Mouse (Mus musculus) lung, adult 2 months (tissue): ENCODE results near the gene Hhatl.

Experiments used
- CTCF ChIP-seq: fragments of 200-500 bp; IDR thresholded peaks from 2 replicates; pipeline ENCODE4 v1.5.1; 2011; ENCODE audit warnings: mild to moderate bottlenecking, low read length, control low read depth; ENCODE audit not compliant: insufficient read depth
- POLR2A ChIP-seq: fragments of 200-500 bp; IDR thresholded peaks from 2 replicates; pipeline ENCODE4 v1.6.1; 2011; ENCODE audit warnings: low read depth, mild to moderate bottlenecking, control low read depth, low read length, borderline replicate concordance; ENCODE audit errors: extremely low read depth

DNA sequence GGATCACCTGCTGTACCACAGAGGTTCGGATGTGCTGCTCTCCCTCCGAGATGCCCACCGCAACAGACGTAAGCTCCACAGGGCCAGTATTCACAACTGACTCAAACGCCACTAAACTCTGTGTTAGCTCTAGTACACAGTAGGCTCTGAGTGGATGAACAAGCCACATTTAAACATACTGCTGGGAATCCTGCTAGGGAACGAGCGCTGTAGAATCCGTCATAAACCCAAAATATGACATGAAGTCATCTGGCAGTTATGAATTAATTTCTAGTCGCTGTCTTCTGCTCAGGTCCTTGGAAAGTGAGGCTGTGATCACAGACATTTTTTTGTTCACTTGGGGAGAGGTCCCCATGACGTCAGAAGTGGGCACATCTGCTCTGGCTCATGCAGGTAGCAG is 16.4 kb downstream of the Hhatl start:
- TF ChIP-seq CTCF, result no peak
- no peak for TF ChIP-seq POLR2A
